Mouse (Mus musculus): ENCODE data around the gene Rftn1.
A peak's percentile ranks its signal among the peaks of the same experiment; 100 is the strongest.

Rftn1 gene

DNA sequence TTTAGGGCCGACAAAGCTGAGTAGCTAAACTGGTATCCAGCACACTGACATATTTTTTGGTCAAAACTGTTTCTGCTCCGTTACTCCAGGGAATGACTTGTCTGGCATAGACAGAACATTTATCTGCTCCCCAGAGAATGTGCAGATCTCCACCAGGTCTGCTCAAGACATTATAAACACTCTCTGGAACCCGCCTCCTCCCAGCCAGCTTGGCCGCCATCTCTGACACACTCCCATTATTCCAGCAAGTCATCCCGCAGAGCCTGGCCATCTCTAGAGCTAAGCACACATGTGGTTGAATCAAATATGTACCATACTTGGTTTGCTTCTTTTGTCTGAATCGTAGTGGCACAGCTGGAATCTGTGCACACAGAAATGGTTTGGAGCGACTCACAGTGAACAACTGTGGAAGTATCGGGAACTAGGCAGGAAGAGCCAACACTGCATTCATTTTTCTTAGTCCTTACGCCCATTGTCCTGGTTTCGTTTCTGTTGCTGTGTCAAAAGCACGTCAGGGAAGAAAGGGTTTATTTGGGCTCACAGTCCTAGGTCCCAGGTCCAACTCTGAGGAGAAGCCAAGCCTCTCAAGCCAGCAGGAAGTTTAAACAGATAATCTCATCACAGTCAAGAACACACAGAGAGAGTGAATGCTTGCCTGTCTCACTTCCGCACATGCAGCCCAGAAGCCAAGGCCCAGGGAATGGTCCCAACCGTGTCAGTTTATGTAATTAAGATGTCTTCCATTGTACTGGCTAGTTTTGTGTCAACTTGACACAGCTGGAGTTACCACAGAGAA, 126.4 kb downstream of the Rftn1 start:
- no peak for DNase-seq (ENCODE audit: low spot score in 2 of 2)

DNA sequence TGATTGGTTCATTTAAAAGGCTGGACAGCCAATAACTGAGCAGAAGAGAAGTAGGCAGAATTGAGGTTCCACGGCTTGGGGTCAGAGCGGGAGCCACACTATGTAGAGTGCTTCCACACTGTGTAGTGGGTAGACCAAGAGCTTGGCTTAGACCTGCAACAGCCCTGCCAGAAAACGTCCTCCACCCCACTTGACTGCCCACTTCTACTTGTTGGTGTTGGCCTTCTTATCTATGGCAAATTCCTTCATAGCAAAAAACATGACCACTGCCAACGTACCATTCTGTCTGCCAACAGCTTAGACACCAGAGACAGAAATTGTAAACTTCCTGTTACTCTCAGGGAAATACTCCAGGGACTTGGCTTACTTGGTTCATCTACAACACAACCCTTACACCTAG, 127.8 kb downstream of the Rftn1 start:
- no peak for DNase-seq (ENCODE audit: low spot score in 2 of 2)

DNA sequence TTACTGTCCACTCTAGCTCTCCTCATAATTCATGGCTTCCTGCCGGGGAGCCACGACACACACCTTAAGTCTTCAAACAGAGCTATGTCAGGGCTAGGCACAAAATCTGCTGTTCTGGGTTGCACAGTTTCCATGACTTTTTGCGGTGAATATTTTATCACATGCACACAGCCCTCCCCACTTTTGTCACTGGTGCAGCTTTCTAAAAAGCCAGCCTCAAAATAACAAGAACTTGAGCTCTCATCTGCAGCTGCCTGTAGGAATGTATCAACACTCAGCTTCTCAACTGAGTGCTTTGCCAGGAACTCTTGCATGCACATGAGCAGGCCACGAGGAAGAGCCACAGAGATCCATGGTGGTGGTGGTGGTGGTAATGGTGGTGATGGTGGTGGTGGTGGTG, 129.0 kb downstream of the Rftn1 start:
- peak in 1 of 2 experiments; percentile 16 for DNase-seq (ENCODE audit: low spot score in 2 of 2)

DNA sequence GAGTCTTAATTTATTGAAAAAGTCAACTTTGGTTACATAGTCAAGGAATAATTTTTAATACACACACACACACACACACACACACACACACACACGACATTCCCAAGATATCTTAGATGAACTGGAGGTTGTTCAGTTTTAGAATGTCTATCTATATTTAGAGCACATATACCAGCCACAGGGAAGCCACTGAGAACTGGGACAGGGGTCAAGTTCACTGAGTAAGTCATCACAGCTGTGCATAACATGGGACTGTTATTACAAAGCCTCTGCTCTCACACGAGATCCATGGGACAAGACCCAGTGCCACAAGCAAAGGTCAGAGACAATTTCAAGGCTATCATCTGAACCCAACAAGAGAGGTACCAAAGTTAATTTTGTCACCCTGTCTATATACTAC, 130.3 kb downstream of the Rftn1 start:
- no peak for DNase-seq (ENCODE audit: low spot score in 2 of 2)

DNA sequence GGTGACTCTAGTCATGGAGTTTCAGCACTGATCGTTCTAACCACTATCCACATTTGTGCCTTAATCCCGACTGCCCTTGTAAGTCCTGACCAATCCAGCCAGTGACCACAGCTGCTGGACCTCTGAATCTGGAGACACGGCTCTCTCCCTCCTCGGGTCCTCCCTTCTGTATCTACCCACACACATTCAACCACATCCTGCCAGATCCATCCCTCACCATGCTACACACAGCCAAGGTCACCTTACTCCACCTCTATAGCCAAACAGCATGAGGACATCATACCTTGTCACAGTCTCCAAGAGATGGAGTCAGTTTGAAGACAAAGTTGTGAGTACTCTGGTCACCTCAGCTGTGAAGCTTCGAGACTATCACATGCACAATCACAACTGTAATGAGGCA, 131.1 kb downstream of the Rftn1 start:
- DNase-seq (ENCODE audit: low spot score in 2 of 2) = no peak

DNA sequence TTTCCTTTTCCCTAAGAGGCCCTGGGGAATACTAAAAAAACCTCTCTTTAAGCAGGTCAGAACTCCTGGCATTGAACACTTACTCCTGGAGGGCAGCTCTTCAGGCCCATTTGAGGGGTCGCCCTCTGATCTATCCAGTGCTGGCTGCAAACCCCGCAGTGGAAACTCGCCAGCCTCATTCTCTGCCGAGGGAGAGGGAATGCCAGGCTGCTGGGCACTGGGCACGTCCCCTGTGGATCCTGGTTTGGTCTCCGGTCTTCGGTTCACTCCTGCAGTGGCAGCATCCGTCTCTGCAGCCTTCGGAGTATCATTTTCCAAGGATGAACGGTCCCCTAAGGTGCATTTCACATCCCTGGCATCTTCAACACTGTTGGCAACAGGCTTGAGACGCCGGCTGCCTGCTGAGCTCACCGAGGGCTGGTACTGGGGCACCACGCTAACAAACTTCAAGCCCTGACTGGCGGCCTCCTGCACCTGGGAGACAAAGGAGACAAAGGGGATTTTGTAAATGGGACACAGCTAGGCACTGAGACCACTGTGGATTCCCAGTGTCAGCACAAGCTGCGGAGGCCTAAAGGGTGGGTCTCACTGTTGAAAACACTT, 135.2 kb downstream of the Rftn1 start:
- DNase-seq (ENCODE audit: low spot score in 2 of 2) = no peak

DNA sequence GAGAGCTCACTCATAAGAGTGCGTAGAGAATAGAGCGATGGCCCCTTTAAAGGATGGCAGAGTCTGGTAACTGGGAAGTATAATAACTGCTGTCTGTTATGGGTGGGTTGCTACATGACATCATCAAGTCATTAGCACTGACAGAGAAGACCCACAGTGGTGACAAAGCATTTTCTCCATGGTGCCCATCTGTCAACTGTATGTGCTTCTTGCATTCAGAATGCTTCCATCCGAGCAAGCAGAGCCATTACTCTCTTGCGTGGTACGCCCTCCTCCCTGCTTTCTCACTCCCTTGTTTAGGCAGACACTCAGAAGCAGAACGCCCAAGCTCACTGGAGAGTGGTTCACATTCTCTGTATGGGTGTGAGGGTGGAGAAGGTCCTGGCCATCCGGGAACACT, 135.9 kb downstream of the Rftn1 start:
- peak; percentile 23 to 63 for DNase-seq (ENCODE audit: low spot score in 2 of 2)

DNA sequence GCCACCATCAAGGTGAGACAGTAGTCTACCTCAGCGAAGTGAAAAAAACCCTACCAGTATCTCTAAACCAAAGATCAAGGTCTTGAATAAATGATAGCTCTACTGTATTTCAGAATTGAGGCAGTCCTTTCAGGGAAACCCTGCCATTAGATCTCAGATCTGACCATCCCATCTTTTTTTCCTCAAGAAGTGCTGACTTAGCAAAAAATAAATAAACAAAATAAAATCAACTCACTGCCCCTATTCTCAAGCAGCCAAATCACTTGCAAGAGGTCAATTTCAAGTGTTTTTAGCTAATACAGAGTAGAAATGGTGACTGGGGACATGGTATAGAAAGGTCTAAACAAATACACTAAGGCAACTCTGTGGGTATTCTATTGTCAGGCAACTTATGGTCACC, 136.5 kb downstream of the Rftn1 start:
- no peak for DNase-seq (ENCODE audit: low spot score in 2 of 2)

DNA sequence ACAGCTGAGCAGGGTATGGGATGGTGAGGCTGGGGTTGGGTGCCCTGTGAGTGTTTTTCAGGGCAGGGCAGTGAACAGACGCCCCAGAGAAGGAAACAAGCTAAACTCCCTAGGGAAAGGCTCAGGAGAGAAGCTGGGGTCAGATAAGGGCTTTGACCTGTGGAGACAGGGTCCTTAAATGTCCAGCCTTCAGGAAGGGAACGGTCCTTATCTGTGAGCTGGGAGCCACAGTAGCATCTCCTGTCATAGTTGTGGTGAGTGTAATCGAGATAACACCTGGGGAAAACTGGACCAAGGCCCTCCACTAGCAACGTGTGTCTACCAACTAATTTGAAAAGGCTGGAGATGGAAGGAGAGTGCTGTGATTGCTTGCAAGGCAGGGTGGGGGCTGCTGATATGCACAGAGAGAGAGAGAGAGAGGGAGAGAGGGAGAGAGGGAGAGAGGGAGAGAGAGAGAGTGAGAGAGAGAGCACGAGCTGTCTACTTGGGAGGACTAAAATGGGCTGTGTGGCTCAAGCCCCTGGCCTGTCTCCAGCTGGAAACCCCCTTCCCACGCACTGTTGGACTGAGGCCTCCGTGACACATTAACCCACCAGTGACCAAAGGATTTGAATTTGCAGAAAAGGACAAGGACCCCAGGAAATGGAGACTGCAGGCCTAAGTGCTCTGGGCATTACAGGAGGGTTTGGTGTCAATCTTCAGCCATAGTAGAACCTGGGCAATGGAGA, 137.6 kb downstream of the Rftn1 start:
- DNase-seq (ENCODE audit: low spot score in 2 of 2) = no peak

DNA sequence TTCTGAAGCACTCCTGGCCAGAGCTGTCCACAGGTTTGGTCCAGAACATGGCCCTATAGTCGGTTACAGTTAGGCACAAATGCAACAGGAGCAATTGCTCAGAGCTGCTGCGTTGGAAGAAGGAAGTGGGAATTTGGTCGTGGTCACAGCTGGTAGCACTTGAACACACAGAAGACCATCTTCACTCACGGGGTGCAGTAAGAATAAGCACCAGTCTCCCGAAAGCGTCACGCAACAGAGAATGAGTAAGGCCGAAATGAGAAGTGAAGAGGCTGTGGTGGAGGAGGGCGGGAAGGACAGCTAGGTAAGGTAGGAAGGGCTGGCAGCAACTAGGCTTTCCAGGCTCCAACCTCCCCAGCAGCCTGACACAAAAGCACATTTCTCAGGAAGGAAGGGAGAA, 140.0 kb downstream of the Rftn1 start:
- DNase-seq (ENCODE audit: low spot score in 2 of 2) = no peak

DNA sequence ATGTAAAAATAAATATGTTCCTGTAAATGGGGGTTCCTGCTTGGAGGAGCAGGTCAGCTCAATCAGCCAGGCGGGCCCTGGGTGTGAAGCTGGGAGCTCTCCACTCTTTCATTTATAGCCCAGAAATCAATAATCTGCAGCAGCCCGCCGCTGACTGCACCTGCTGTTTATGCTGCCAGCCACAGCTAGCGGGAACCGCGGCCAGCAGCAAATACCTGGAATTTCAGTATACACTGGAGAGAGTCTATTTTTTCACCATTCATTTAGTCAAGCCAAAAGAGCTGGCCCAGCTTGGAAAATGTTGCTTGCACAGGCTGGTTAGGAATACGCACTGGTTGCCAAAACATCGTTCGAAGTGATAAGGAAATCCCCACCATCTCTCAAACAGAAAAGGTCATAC, 142.3 kb downstream of the Rftn1 start:
- DNase-seq (ENCODE audit: low spot score in 2 of 2) = no peak

DNA sequence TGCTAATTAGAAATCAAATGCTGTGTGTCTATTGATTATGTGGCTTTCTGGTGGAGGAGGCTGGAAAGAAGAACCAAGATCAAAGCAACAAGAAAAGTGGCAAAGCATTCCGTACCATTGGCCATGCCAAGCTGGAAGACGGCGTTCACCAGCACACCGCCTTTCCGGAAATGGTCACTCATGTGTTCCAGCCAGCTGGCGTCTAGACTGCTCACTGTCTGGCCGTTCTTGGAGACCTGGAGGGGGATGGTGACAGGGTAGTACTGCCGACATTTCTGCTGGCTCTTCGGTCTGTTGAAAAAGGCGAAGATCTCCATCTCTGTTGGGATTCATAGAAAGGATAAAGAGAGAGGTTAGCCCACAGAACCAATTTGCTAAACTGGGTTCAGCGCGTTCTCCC, 143.3 kb downstream of the Rftn1 start:
- DNase-seq (ENCODE audit: low spot score in 2 of 2) = no peak

DNA sequence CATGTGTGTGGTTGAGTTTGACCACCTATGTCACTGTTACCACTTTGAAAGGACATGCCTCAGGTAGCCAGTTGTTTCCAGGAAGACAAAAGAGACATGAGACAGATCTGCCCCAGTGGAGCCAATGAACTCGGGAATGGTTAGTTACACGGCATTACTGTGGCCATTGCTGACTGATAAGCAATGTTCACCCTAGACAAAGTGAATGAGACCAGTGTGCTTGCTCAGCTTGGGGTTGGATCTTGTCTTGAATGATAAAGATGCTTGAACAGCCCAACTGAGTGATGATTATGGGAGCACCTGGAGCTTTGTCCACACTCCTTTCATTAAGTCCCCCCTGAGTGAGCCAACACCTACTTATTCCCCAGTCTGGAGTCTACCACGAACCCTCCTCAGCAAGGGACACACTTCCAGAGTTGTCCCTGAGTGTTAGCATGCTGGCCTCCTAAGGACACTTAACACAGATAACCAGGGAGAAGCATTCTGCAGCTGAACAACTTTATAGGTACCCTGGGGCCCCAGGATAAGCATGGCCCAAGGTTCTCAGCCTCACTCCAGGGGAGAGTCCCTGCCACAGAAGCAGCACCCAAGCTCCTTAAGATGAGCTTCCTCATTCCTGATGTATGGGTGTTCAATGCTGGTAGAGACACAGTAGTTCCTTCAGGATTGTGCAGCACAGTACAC, 149.6 kb downstream of the Rftn1 start:
- no peak for DNase-seq (ENCODE audit: low spot score in 2 of 2)

DNA sequence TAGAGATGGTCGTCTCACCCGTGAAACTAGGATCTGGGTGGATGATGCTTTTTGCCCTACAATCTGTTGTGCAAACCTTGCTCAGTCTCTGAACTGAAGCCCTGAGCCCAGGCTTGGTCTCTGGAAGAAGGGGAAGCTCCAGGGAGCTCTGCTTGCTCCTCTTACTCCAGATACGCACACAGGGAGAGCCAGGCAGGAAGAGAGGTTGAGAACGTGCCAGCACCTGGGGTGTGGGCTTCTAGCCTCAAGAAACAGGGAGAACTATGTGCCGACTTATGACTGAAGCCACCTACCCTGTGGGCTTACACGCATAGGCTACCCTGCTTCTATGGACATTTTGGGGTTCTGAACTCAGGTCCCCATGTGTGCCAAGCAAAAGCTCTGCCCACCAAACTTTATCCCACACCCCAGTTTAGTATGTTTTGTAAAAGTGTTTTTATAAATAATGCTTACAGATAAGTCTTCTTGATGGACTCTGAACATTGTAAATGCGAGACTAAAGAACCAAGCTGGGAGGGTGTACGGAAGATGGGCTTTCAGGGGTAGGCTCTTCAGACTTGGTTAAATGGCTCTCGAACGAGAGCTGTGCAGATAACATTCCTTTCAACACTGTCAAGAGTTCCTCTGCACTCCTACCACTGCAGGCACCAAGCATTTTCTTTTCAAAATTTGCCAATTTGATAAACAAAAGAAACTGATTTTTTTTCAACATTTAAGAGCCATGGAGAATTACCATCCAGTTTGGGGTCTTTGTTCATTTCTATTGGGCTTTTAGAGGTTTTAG, 152.4 kb downstream of the Rftn1 start:
- DNase-seq (ENCODE audit: low spot score in 2 of 2) = no peak

DNA sequence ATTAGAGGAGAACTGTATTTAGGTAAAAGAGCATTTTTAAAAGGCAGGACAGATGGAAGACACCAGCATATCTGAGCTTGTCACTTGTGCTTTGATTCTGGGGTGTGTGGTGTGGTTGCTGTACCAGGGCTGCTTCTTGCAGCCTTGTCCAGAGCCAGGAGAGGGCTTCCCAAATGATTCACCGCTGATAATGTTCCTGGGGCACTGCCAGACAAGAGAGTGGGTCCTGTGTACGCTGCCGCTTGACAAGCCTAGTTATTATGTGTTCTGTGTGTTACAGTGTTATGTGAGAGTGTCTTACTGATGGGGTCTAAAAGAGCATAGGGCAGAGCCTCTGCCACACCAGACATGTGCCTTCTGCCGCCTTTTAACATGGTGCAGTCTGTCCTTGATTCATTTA, 153.1 kb downstream of the Rftn1 start:
- DNase-seq (ENCODE audit: low spot score in 2 of 2) = no peak

DNA sequence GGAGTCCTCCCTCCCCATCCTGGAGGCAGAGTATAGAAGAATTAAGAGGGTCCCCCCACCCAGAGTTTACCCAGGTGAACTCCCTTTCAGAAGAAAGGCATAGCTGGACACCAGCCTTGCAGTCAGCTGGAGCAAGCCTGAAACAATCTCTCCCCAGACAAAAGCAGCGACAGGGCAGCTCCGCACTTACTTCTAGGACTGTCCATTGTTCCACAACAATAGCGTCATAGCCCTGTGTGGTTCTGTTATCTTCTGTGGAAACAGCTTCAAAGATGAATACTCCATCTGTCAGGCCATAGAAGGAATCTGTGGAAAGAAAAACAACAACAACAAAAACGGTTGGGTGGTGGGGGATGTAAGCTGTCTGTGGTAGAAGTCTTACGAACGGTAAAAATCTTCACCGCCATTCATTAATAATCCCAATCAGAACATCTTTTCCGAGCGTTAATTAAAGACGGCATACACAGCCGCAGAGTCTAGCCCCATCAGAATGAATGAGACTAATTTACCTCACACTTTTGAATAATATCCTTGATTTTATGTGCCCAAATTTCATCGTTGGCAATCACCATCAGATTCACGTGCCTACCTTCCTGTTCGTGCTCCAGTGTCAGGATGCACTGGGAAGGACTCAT, 153.6 kb downstream of the Rftn1 start:
- no peak for DNase-seq (ENCODE audit: low spot score in 2 of 2)

DNA sequence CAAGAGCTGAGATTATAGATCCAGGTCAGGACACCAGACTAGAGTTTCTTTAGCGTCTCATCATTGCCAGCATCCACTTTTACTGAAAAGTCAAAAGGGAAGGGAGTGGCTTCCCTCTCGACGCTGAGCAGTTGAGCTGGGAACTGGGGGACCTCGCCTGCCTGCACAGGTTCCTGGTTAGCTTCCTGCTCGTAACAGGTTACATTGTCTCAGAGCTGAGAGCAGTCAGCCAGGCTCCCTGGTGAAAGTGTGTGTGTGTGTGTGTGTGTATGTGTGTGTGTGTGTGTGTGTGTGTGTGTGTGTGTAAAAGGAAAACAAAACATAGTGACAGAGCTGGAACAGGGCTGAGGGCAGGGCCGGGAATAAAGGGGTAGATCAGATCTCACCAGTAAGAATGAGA, 156.8 kb downstream of the Rftn1 start:
- DNase-seq (ENCODE audit: low spot score in 2 of 2) = no peak

DNA sequence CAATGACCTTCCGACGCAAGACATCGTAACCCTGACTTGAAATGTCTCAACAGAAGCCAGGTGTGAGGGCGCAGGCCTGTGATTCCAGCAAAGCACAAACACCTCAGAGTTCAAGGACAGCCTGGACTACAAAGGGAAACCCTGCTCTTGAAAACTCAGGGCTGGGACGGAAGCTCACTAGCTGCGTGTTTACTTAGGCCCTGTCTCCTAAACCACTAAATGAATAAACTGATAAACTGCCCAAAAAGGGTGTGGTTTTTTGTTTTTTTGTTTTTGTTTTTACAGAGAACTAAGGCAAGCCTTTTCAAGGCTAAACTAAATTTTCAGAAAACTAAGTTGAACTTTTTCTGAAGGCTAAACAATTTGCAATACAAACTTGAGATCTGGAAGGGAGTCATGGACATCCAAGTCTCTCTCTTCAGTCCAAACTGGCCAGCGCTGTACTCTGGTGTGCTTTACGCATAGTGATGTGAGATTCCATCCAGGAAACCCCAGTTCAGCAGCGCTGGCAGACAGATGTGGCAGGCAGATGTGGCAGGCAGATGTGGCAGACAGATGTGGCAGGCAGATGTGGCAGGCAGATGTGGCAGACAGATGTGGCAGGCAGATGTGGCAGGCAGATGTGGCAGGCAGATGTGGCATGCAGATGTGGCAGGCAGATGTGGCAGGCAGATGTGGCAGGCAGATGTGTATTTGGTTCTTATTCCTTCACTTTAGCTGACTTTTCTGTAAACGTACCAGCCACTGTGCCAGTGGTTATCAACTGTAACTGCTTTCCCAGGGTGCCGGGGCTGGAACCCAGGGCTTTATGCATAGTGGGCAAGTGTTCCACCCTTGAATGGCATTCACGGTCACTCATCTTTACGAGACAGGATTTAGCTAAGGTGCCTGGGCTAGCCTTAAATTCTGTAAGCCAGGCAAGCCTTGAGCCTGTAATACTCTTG, 158.7 kb downstream of the Rftn1 start:
- no peak for DNase-seq (ENCODE audit: low spot score in 2 of 2)

DNA sequence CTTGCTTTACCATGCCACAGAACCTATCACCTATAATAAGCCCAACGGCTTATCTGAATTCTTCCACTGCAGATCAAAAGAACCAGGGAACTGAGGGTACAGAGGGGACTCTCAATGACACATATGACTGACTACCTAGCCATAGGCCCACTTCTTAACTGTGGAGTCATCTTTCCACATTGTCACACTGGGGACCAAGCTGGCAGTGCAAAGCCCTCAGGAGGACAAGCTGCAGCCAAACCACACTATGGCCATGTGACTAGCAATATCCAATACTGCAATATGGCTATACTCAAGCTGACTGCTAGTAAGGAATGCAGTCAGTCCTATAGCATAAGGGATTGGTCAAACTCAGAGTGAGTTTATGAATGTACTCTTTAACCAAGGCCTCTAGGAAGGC, 164.8 kb downstream of the Rftn1 start:
- no peak for DNase-seq (ENCODE audit: low spot score in 2 of 2)

DNA sequence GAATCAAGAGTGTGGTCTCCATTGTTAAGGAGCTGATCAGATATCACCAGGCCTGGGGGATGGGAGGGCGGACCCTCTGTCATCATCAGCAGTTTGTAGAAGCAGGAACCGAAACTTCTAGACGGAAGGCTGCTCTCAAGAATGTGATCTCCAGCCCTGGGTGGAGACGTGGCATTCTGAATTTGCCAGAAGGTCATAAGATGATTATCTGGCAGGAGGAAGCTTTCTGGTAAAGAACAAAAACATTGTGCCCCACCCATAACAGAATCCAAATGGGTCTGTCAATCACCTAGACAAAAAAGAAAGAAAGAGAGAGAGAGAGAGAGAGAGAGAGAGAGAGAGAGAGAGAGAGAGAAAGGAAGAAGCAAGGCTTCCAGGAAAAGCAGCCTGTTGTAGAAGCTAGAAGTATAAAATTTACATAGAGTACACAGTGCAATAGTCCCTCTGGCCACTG, 165.3 kb downstream of the Rftn1 start:
- DNase-seq (ENCODE audit: low spot score in 2 of 2) = no peak

All from right cerebral cortex, postnatal 36 days (tissue).